Mouse (Mus musculus): ENCODE results near the gene Sspo. TPM values are rescaled to one million over a fixed set of nuclear protein-coding genes. Genes with fewer than 3 reads are reported as not detected.

The Sspo gene
- total RNA-seq, 2 experiments from 2014 or later = 0.16 to 1.1 TPM

- peak; percentile 78 to 79 for DNase-seq (ENCODE audit: low spot score in 2 of 2)
Observed at GRCm38 (mm10) chr6:48538841-48539737, 91.1 kb downstream of the Sspo start.

- DNase-seq (ENCODE audit: low spot score in 2 of 2) = no peak
Observed at GRCm38 (mm10) chr6:48539860-48540259, 91.8 kb downstream of the Sspo start.

GRCm38 (mm10) chr6:48540721-48541120 is 92.7 kb downstream of the Sspo start:
- no peak for DNase-seq (ENCODE audit: low spot score in 2 of 2)

GRCm38 (mm10) chr6:48541560-48542450 is 93.8 kb downstream of the Sspo start:
- DNase-seq (ENCODE audit: low spot score in 2 of 2) = no peak

- DNase-seq (ENCODE audit: low spot score in 2 of 2) = no peak
Observed at GRCm38 (mm10) chr6:48542631-48543030, 94.6 kb downstream of the Sspo start.

GRCm38 (mm10) chr6:48545251-48545650 is 97.2 kb downstream of the Sspo start:
- DNase-seq (ENCODE audit: low spot score in 2 of 2) = no peak

- peak in 1 of 2 experiments; percentile 51 for DNase-seq (ENCODE audit: low spot score in 2 of 2)
Observed at GRCm38 (mm10) chr6:48546271-48546670, 98.2 kb downstream of the Sspo start.

- no peak for DNase-seq (ENCODE audit: low spot score in 2 of 2)
Observed at GRCm38 (mm10) chr6:48546858-48547257, 98.8 kb downstream of the Sspo start.

- DNase-seq (ENCODE audit: low spot score in 2 of 2) = no peak
Observed at GRCm38 (mm10) chr6:48548314-48548713, 100.3 kb downstream of the Sspo start.

Small RNA genes lying within 50 kb of the gene (microRNA-seq; reads per million reads assigned to microRNA genes)
- gene Gm24325 = 0 reads per million in 2 experiments

Other genes starting within 250 kb of the Sspo start
- gene Krba1, start 52.6 kb upstream of the Sspo start, total RNA-seq (2021) = 10 to 100 TPM; 45.9 to 47.5 TPM
- 10 to 100 TPM; 30.9 to 31.6 TPM for gene Zfp467, start 2.4 kb upstream of the Sspo start, total RNA-seq (2021)
- 100 to 1,000 TPM; 423 to 437 TPM for gene Atp6v0e2, start 89.4 kb downstream of the Sspo start, total RNA-seq (2021)
- gene Lrrc61, start 106.6 kb downstream of the Sspo start, total RNA-seq (2021) = 10 to 100 TPM; 35.4 to 40.3 TPM
- gene Rarres2, start 124.6 kb downstream of the Sspo start, total RNA-seq (2021) = 10 to 100 TPM; 12.0 to 14.4 TPM
- not detected for gene Gm45021, start 141.4 kb downstream of the Sspo start, total RNA-seq (2021)
- gene Repin1, start 145.7 kb downstream of the Sspo start, total RNA-seq (2021) = 10 to 100 TPM; 55.0 to 58.6 TPM
- not detected for gene Gm44965, start 145.7 kb downstream of the Sspo start, total RNA-seq (2021)
- 1 to 10 TPM; 6.0 to 8.1 TPM for gene Zfp775, start 153.8 kb downstream of the Sspo start, total RNA-seq (2021)
- 10 to 100 TPM; 15.9 to 16.0 TPM for gene AI854703, start 178.5 kb downstream of the Sspo start, total RNA-seq (2021)
- gene Gimap8, start 199.0 kb downstream of the Sspo start, total RNA-seq (2021) = under 1 TPM; 0.91 to 0.93 TPM
- gene Gimap9, start 227.9 kb downstream of the Sspo start, total RNA-seq (2021) = under 1 TPM; 0.70 to 0.80 TPM
- gene Gimap4, start 236.3 kb downstream of the Sspo start, total RNA-seq (2021) = under 1 TPM; 0.28 to 0.75 TPM